Mouse (Mus musculus) MEL (cell line): ENCODE results near the gene Ntrk3. TPM values are rescaled to one million over a fixed set of nuclear protein-coding genes. Genes with fewer than 3 reads are reported as not detected.

ENCODE experiments used
- DNase-seq: peaks from one replicate; pipeline ENCODE4 v3.0.0; 2011; ENCODE audit warnings: low read depth, low spot score
- H3K27ac ChIP-seq: 2 replicates; pipeline ENCODE4 v1.5.1; 2012; ENCODE audit warnings: low read depth, mild to moderate bottlenecking, control low read depth, low read length, moderate library complexity; ENCODE audit not compliant: control insufficient read depth
- H3K27me3 ChIP-seq, 2 experiments: fragments of 150-350 bp in 1 of 2; sonication (generic) in 1 of 2; 2 replicates each; pipeline ENCODE4 v1.6.1; 2012; ENCODE audit warnings: low read length in 2 of 2, mild to moderate bottlenecking in 2 of 2, improper control_type of control experiment in 1 of 2, moderate library complexity in 1 of 2; ENCODE audit not compliant: insufficient read depth in 2 of 2, control insufficient read depth in 1 of 2
- H3K36me3 ChIP-seq, 2 experiments: 2 replicates each; pipeline ENCODE4 v1.6.1; 2012 to 2014; ENCODE audit warnings: low read length in 2 of 2, improper control_type of control experiment in 1 of 2, inconsistent platforms in 1 of 2, mild to moderate bottlenecking in 1 of 2; ENCODE audit not compliant: insufficient read depth in 2 of 2, control insufficient read depth in 1 of 2
- H3K4me1 ChIP-seq, 2 experiments: fragments of 150-350 bp in 1 of 2; sonication (generic) in 1 of 2; 2 replicates each; pipeline ENCODE4 v1.6.1; 2012; ENCODE audit warnings: low read length in 2 of 2, improper control_type of control experiment in 1 of 2, mild to moderate bottlenecking in 1 of 2; ENCODE audit not compliant: insufficient read depth in 2 of 2, control insufficient read depth in 1 of 2
- H3K4me3 ChIP-seq, 2 experiments: fragments of 150-350 bp in 1 of 2; sonication (generic) in 1 of 2; 2 replicates each; pipeline ENCODE4 v1.5.1; 2012; ENCODE audit warnings: low read depth in 2 of 2, low read length in 2 of 2, mild to moderate bottlenecking in 2 of 2, moderate library complexity in 2 of 2, control low read depth in 1 of 2, improper control_type of control experiment in 1 of 2; ENCODE audit not compliant: control insufficient read depth in 1 of 2, insufficient read depth in 1 of 2
- H3K79me2 ChIP-seq: 2 replicates; pipeline ENCODE4 v1.6.1; 2012; ENCODE audit warnings: mild to moderate bottlenecking, low read length, moderate library complexity; ENCODE audit not compliant: control insufficient read depth, poor library complexity, insufficient read depth
- H3K9ac ChIP-seq: 2 replicates; pipeline ENCODE4 v1.6.1; 2012; ENCODE audit warnings: low read depth, mild to moderate bottlenecking, control low read depth, low read length, moderate library complexity; ENCODE audit not compliant: control insufficient read depth, poor library complexity, severe bottlenecking
- H3K9me3 ChIP-seq: fragments of 150-350 bp; sonication (generic); replicated peaks from 2 replicates; pipeline ENCODE4 v1.6.1; 2012; ENCODE audit warnings: mild to moderate bottlenecking, low read length, improper control_type of control experiment, moderate library complexity; ENCODE audit not compliant: insufficient read depth
- E2F4 ChIP-seq: IDR thresholded peaks from 2 replicates; pipeline ENCODE4 v1.6.1; 2011; ENCODE audit warnings: low read depth, low read length, improper control_type of control experiment, borderline replicate concordance
- ELF1 ChIP-seq: IDR thresholded peaks from 2 replicates; pipeline ENCODE4 v1.6.1; 2014; ENCODE audit warnings: low read depth, mild to moderate bottlenecking, inconsistent platforms, low read length, improper control_type of control experiment, moderate library complexity
- EP300 ChIP-seq, 2 experiments: IDR thresholded peaks; 2 replicates each; pipeline ENCODE4 v1.6.1; 2011; ENCODE audit warnings: improper control_type of control experiment in 2 of 2, low read length in 2 of 2, low read depth in 1 of 2, mild to moderate bottlenecking in 1 of 2
- GATA1 ChIP-seq: IDR thresholded peaks from 2 replicates; pipeline ENCODE4 v1.6.1; 2011; ENCODE audit warnings: low read depth, low read length, improper control_type of control experiment
- HCFC1 ChIP-seq: IDR thresholded peaks from 2 replicates; pipeline ENCODE4 v1.6.1; 2012; ENCODE audit warnings: low read depth, mild to moderate bottlenecking, inconsistent platforms, low read length, improper control_type of control experiment, moderate library complexity
- JUND ChIP-seq: IDR thresholded peaks from 2 replicates; pipeline ENCODE4 v1.6.1; 2011; ENCODE audit warnings: low read depth, mild to moderate bottlenecking, improper control_type of control experiment, low read length
- KAT2A ChIP-seq: conservative IDR thresholded peaks from 2 replicates; pipeline ENCODE4 v1.6.1; 2012; ENCODE audit warnings: low read depth, low read length, improper control_type of control experiment, inconsistent platforms
- MAFK ChIP-seq: IDR thresholded peaks from 2 replicates; pipeline ENCODE4 v1.6.1; 2011; ENCODE audit warnings: low read depth, mild to moderate bottlenecking, low read length, improper control_type of control experiment, borderline replicate concordance
- MAX ChIP-seq: IDR thresholded peaks from 2 replicates; pipeline ENCODE4 v1.6.1; 2011; ENCODE audit warnings: low read length, improper control_type of control experiment
- MAZ ChIP-seq: IDR thresholded peaks from 2 replicates; pipeline ENCODE4 v1.6.1; 2012; ENCODE audit warnings: low read depth, mild to moderate bottlenecking, inconsistent platforms, low read length, improper control_type of control experiment
- MXI1 ChIP-seq: IDR thresholded peaks from 2 replicates; pipeline ENCODE4 v1.6.1; 2011; ENCODE audit warnings: mild to moderate bottlenecking, low read depth, low read length, improper control_type of control experiment
- NRF1 ChIP-seq: IDR thresholded peaks from 2 replicates; pipeline ENCODE4 v1.6.1; 2014; ENCODE audit warnings: low read depth, mild to moderate bottlenecking, inconsistent platforms, low read length, improper control_type of control experiment, moderate library complexity; ENCODE audit not compliant: poor library complexity, insufficient read depth, severe bottlenecking
- POLR2A ChIP-seq, 2 experiments: IDR thresholded peaks; 2 replicates each; pipeline ENCODE4 v1.6.1; 2011 to 2012; ENCODE audit warnings: low read length in 2 of 2, mild to moderate bottlenecking in 2 of 2, control low read depth in 1 of 2, improper control_type of control experiment in 1 of 2, low read depth in 1 of 2, moderate library complexity in 1 of 2; ENCODE audit not compliant: control insufficient read depth in 1 of 2, insufficient read depth in 1 of 2, poor library complexity in 1 of 2
- POLR2AphosphoS5 ChIP-seq: IDR thresholded peaks from 2 replicates; pipeline ENCODE4 v1.6.1; 2012; ENCODE audit warnings: low read depth, borderline replicate concordance, mild to moderate bottlenecking, inconsistent platforms, low read length, moderate library complexity, mixed read lengths
- RAD21 ChIP-seq: IDR thresholded peaks from 2 replicates; pipeline ENCODE4 v1.6.1; 2011; ENCODE audit warnings: mild to moderate bottlenecking, low read depth, low read length, improper control_type of control experiment
- RCOR1 ChIP-seq: IDR thresholded peaks from 2 replicates; pipeline ENCODE4 v1.6.1; 2012; ENCODE audit warnings: low read depth, mild to moderate bottlenecking, inconsistent platforms, low read length, improper control_type of control experiment
- SIN3A ChIP-seq: IDR thresholded peaks from 2 replicates; pipeline ENCODE4 v1.6.1; 2012; ENCODE audit warnings: low read length, improper control_type of control experiment, inconsistent platforms
- TBP ChIP-seq: IDR thresholded peaks from 2 replicates; pipeline ENCODE4 v1.8.0; 2011; ENCODE audit warnings: low read depth, low read length, improper control_type of control experiment
- TCF12 ChIP-seq: IDR thresholded peaks from 2 replicates; pipeline ENCODE4 v1.6.1; 2014; ENCODE audit warnings: low read depth, mild to moderate bottlenecking, inconsistent platforms, low read length, improper control_type of control experiment, moderate library complexity
- UBTF ChIP-seq: IDR thresholded peaks from 2 replicates; pipeline ENCODE4 v1.6.1; 2012; ENCODE audit warnings: low read depth, mild to moderate bottlenecking, inconsistent platforms, low read length, improper control_type of control experiment, moderate library complexity, borderline replicate concordance; ENCODE audit not compliant: insufficient read depth
- USF1 ChIP-seq: IDR thresholded peaks from 2 replicates; pipeline ENCODE4 v1.6.1; 2014; ENCODE audit warnings: low read depth, mild to moderate bottlenecking, inconsistent platforms, low read length, improper control_type of control experiment, moderate library complexity
- ZKSCAN1 ChIP-seq: IDR thresholded peaks from 2 replicates; pipeline ENCODE4 v1.6.1; 2012; ENCODE audit warnings: low read depth, mild to moderate bottlenecking, inconsistent platforms, low read length, improper control_type of control experiment, moderate library complexity
- ZMIZ1 ChIP-seq: IDR thresholded peaks from 2 replicates; pipeline ENCODE4 v1.6.1; 2012; ENCODE audit warnings: low read depth, mild to moderate bottlenecking, inconsistent platforms, low read length, improper control_type of control experiment, moderate library complexity
- polyA plus RNA-seq, 2 experiments: library from polyadenylated mRNA; stranded (reverse) in 1 of 2; unstranded in 1 of 2; fragments of >175 nt in 1 of 2; fragments of >200 nt in 1 of 2; gene quantifications; 2 replicates each; pipeline versions ENCODE4 v1.2.1 to v1.2.4; 2012; ENCODE audit warnings: low replicate concordance in 2 of 2, low read depth in 1 of 2; ENCODE audit not compliant: insufficient read length in 2 of 2, insufficient read depth in 1 of 2, missing spikeins in 1 of 2
- total RNA-seq: library from RNA; depleted of rRNA; stranded (reverse); fragments of 300-350 nt; gene quantifications from 2 replicates; pipeline ENCODE4 v1.2.3, GENCODE M21; 2012

Gene Ntrk3
- total and polyA plus RNA-seq, 3 experiments: 0.04 TPM; not detected in 2

DNA sequence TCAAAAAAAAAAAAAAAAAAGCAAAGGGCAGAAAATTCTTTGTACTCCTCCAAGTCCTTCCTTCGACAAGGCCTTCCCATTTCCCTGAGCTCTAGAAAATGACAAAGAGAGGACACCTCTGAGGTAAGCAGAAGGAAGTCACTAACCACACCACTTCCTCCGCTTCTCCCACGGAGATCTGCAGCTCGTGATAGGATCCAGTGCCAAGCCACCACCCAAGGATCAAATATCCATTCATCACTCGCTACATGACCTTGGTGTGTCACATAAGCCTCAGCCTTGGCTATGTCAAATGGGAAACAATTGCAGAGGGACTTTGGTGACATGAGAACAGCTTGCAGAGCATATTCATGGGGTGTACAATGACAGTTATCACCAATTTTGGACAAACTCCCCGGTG lies 52.9 kb downstream of the Ntrk3 start (continued):
- TF ChIP-seq KAT2A (no peak), RCOR1 (peak; percentile 71; the same call in 1 of the 2 replicates), GATA1 (peak; percentile 96), UBTF (no peak), MAFK (peak; percentile 37; the same call in 1 of the 2 replicates), TCF12 (peak; percentile 89), USF1 (no peak), ZKSCAN1 (no peak), ZMIZ1 (no peak), EP300 (IDR thresholded peaks at IDR 0.05; ENCODE audit: low read depth in 1 of 2, low read length in 2 of 2) (peak; percentile 93 to 97), JUND (no peak), MXI1 (0 out of 2 replicates have a peak, but pooled peaks have one; percentile 15), POLR2AphosphoS5 (no peak), POLR2A (IDR thresholded peaks at IDR 0.05; ENCODE audit: control insufficient read depth in 1 of 2, insufficient read depth in 1 of 2, low read depth in 1 of 2, low read length in 2 of 2, poor library complexity in 1 of 2) (no peak; a peak in 1 of 4 replicates), RAD21 (no peak)

DNA sequence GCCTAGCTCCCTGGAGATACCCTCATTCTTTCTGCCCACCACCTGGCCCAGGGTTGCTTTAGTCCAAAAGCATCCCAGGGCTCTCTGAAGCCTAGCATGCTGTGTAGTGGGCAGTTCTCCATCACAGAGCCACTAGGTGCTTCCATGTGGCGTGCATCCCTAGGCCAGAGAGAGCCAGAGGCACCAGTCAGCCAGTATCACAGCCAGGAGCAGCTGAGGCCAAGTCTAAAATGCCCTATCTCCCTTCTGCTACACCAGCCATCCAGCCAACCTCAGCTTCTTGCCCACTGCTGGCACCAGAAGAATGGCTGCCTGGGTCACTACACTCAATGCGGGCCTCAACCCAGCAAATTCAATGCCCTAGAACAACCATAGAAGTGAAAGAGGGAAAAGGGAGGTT lies 56.9 kb downstream of the Ntrk3 start:
- H3K4me1 ChIP-seq: peaks cover 6 to 21% of the 10 kb centered on the region in 2 experiments
- TF ChIP-seq HCFC1: no peak
- TF ChIP-seq JUND: no peak
- no peak for TF ChIP-seq UBTF
- no peak for TF ChIP-seq RCOR1
- no peak for TF ChIP-seq ELF1
- no peak for TF ChIP-seq SIN3A
- TF ChIP-seq NRF1: no peak
- no peak for TF ChIP-seq POLR2AphosphoS5
- TF ChIP-seq MAZ: no peak
- no peak for TF ChIP-seq MAX
- TF ChIP-seq TBP: no peak
- no peak for TF ChIP-seq MXI1
- no peak for TF ChIP-seq E2F4
- H3K4me3 ChIP-seq: no peak overlapping the region
- H3K27ac ChIP-seq: no peak overlapping the region
- no peak overlapping the region for H3K9ac ChIP-seq
- H3K36me3 ChIP-seq: peaks cover 0 to 8% of the 10 kb centered on the region in 2 experiments; a peak in 2 of 4 replicates
- peaks cover 0 to 10% of the 10 kb centered on the region in 2 experiments; a peak in 2 of 4 replicates for H3K27me3 ChIP-seq
- H3K79me2 ChIP-seq: no peaks in the 10 kb centered on the region
- H3K9me3 ChIP-seq: no peaks in the 10 kb centered on the region
- DNase-seq: no peak
